Mouse (Mus musculus) midbrain, postnatal 0 days (tissue): Measurements from ENCODE around the gene Vps35l. TPM values are rescaled to one million over a fixed set of nuclear protein-coding genes. Genes with fewer than 3 reads are reported as not detected.

Source experiments
- ATAC-seq: fragments of 200-750 bp; cut with Nextera tagmentation; 2 replicates; pipeline ENCODE4 v1.8.0; 2017; ENCODE audit warnings: moderate number of reproducible peaks, mild to moderate bottlenecking, moderate TSS enrichment, moderate library complexity; ENCODE audit not compliant: low FRiP score
- DNase-seq: peaks from one replicate; pipeline ENCODE4 v3.0.0-alpha.2; 2015; ENCODE audit warnings: low spot score
- H3K27ac ChIP-seq: fragments of 300-500 bp; sonication (generic); 2 replicates; pipeline ENCODE4 v1.5.1; 2014; ENCODE audit warnings: low read depth, mild to moderate bottlenecking, low read length, mixed read lengths
- H3K27me3 ChIP-seq: fragments of 300-500 bp; sonication (generic); 2 replicates; pipeline ENCODE4 v1.6.1; 2014; ENCODE audit warnings: low read length, control low read depth, mixed read lengths; ENCODE audit not compliant: insufficient read depth
- H3K36me3 ChIP-seq: fragments of 300-500 bp; sonication (generic); 2 replicates; pipeline ENCODE4 v1.6.1; 2014; ENCODE audit warnings: low read length, control low read depth, mixed read lengths; ENCODE audit not compliant: insufficient read depth
- H3K4me1 ChIP-seq: fragments of 300-500 bp; sonication (generic); 2 replicates; pipeline ENCODE4 v1.6.1; 2014; ENCODE audit warnings: mild to moderate bottlenecking, control low read depth, antibody characterized with exemption, low read length, mixed read lengths; ENCODE audit not compliant: insufficient read depth
- H3K4me2 ChIP-seq: fragments of 300-500 bp; sonication (generic); 2 replicates; pipeline ENCODE4 v1.6.1; 2014; ENCODE audit warnings: low read depth, mild to moderate bottlenecking, low read length, mixed read lengths; ENCODE audit not compliant: poor library complexity, severe bottlenecking
- H3K4me3 ChIP-seq: fragments of 300-500 bp; sonication (generic); 2 replicates; pipeline ENCODE4 v1.5.1; 2014; ENCODE audit warnings: low read depth, mild to moderate bottlenecking, low read length, moderate library complexity
- H3K9ac ChIP-seq: fragments of 300-500 bp; sonication (generic); replicated peaks from 2 replicates; pipeline ENCODE4 v1.6.1; 2014; ENCODE audit warnings: mild to moderate bottlenecking, low read length, moderate library complexity, mixed read lengths; ENCODE audit not compliant: poor library complexity, severe bottlenecking
- H3K9me3 ChIP-seq: fragments of 300-500 bp; sonication (generic); 2 replicates; pipeline ENCODE4 v1.6.1; 2016; ENCODE audit warnings: low read length, control low read depth
- CTCF ChIP-seq: IDR thresholded peaks from 2 replicates; pipeline ENCODE4 v1.5.1; 2016; ENCODE audit warnings: antibody characterized with exemption, mild to moderate bottlenecking
- WGBS: fragments of 180-500 bp; shearing (Covaris S2); extraction: QIAGEN DNeasy Blood & Tissue Kit; methylation state at CpG from one replicate; pipeline ENCODE4 v1.1.7; 2014; 5-methylcytosine and 5-hydroxymethylcytosine counted together
- polyA plus RNA-seq: library from polyadenylated mRNA; unstranded; fragments of >200 nt; fragmentation: Nextera tagmentation; extraction: Ambion mirVana; gene quantifications from 2 replicates; pipeline ENCODE4 v1.2.1, GENCODE M21; 2015
- total RNA-seq: library from RNA; depleted of rRNA; stranded (reverse); fragments of >200 nt; gene quantifications from 2 replicates; pipeline ENCODE4 v1.2.3, GENCODE M21; 2014

Gene Vps35l
- total and polyA plus RNA-seq, 2 experiments from 2014 or later, result 89.4 to 114 TPM

- H3K4me3 ChIP-seq, result peak overlapping the region; percentile 64
- peak overlapping the region; percentile 64 for H3K4me2 ChIP-seq
- peak overlapping the region; percentile 83; the same call in 1 of the 2 replicates for H3K9ac ChIP-seq
- peak overlapping the region; percentile 91; the same call in 1 of the 2 replicates for H3K27ac ChIP-seq
- H3K27me3 ChIP-seq, result no peaks in the 10 kb centered on the region
- peaks cover 5% of the 10 kb centered on the region; the same call in 1 of the 2 replicates for H3K4me1 ChIP-seq
- WGBS, result 76% methylated on average over 9 of the region's 9 CpGs
- ATAC-seq, result no peak
- no peak for DNase-seq
- TF ChIP-seq CTCF, result no peak
- H3K9me3 ChIP-seq, result no peaks in the 10 kb centered on the region
- 0 out of 2 replicates have a peak, but pooled peaks cover 4% of the 10 kb centered on the region for H3K36me3 ChIP-seq
These were observed 35.8 kb upstream of the Vps35l start for GRCm38 (mm10) chr7:118704001-118704850.

- Histone ChIP-seq H3K27me3 (no peaks in the 10 kb centered on the region), H3K9me3 (no peaks in the 10 kb centered on the region), H3K27ac (peak within 1 kb of the TSS; percentile 91), H3K36me3 (no peaks in the 10 kb centered on the region), H3K9ac (peak within 1 kb of the TSS; percentile 83), H3K4me2 (peak within 1 kb of the TSS; percentile 64), H3K4me1 (peaks cover 5% of the 10 kb centered on the region; the same call in 1 of the 2 replicates), H3K4me3 (peak within 1 kb of the TSS; percentile 64)
- under 1% methylated on average over 63 of the region's 66 CpGs for WGBS
- DNase-seq (peak; percentile 93), ATAC-seq (peak; percentile 95)
- TF ChIP-seq CTCF, result peak; percentile 19
These were observed 34.7 kb upstream of the Vps35l start, which contains the start of gene Gde1 for GRCm38 (mm10) chr7:118705101-118705961. Gene Gde1, minus strand, starts transcription at chr7:118705778.

- Histone ChIP-seq H3K9me3 (no peaks in the 10 kb centered on the region), H3K4me3 (peak overlapping the region; percentile 64), H3K27me3 (no peaks in the 10 kb centered on the region), H3K9ac (no peak overlapping the region), H3K27ac (peak overlapping the region; percentile 91; the same call in 1 of the 2 replicates), H3K4me2 (peak overlapping the region; percentile 64), H3K4me1 (peaks cover 5% of the 10 kb centered on the region; the same call in 1 of the 2 replicates), H3K36me3 (no peaks in the 10 kb centered on the region)
- no peak for TF ChIP-seq CTCF
- ATAC-seq, result peak; percentile 12; the same call in 1 of the 2 replicates
- WGBS, result 26% methylated on average over 6 of the region's 6 CpGs
- no peak for DNase-seq
These were observed 34.0 kb upstream of the Vps35l start for GRCm38 (mm10) chr7:118706051-118706450.

GRCm38 (mm10) chr7:118706488-118706887 is 33.5 kb upstream of the Vps35l start:
- Histone ChIP-seq H3K4me3 (no peak overlapping the region), H3K4me1 (peaks cover 5% of the 10 kb centered on the region; the same call in 1 of the 2 replicates), H3K9ac (no peak overlapping the region), H3K27me3 (no peaks in the 10 kb centered on the region), H3K36me3 (no peaks in the 10 kb centered on the region), H3K4me2 (no peak overlapping the region), H3K9me3 (no peaks in the 10 kb centered on the region), H3K27ac (no peak overlapping the region)
- no peak for ATAC-seq
- no peak for TF ChIP-seq CTCF
- no peak for DNase-seq
- WGBS, result 91% methylated on average over 5 of the region's 5 CpGs

GRCm38 (mm10) chr7:118707216-118707615 is 32.8 kb upstream of the Vps35l start:
- WGBS, result 87% methylated on average over 2 of the region's 2 CpGs

More at GRCm38 (mm10) chr7:118707216-118707615, 32.8 kb upstream of the Vps35l start:
- Histone ChIP-seq H3K4me2 (no peak overlapping the region), H3K9me3 (no peaks in the 10 kb centered on the region), H3K9ac (no peak overlapping the region), H3K4me3 (no peak overlapping the region), H3K27ac (no peak overlapping the region), H3K4me1 (peaks cover 5% of the 10 kb centered on the region; the same call in 1 of the 2 replicates), H3K36me3 (no peaks in the 10 kb centered on the region), H3K27me3 (no peaks in the 10 kb centered on the region)
- ATAC-seq (no peak), DNase-seq (no peak)
- TF ChIP-seq CTCF, result no peak
